Mouse (Mus musculus): ENCODE results near the gene Kctd20. TPM values are rescaled to one million over a fixed set of nuclear protein-coding genes. Genes with fewer than 3 reads are reported as not detected.
A peak's percentile ranks its signal among the peaks of the same experiment; 100 is the strongest.

Gene Kctd20
- total RNA-seq, 2 experiments from 2014 or later = 33.4 to 39.8 TPM

DNA sequence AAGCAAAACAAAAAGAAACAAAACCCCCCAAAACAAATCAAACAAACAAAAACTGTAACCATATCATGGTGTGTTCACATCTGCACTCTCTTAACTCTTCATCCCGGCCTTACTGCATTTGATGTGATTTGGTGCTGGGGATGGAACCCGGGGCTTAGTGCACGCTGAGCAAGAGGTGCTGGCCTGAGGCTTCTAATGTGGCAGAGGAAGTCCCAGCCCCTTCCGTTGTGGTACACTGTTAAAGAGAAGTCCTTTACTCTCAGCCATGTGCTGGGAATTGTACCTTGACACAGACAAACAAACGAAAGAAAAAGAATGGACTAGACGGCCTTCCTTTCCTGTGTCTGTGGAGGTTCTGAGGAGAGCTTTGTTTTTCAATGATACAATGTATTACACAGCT is 29.7 kb upstream of the Kctd20 start:
- no peak for TF ChIP-seq CTCF (IDR thresholded peaks at IDR 0.05)
- DNase-seq = no peak
- no peak overlapping the region for H3K4me3 ChIP-seq
- intact Hi-C loops (cut with DNase I) = no loop called here
- H3K27ac ChIP-seq = no peak overlapping the region

DNA sequence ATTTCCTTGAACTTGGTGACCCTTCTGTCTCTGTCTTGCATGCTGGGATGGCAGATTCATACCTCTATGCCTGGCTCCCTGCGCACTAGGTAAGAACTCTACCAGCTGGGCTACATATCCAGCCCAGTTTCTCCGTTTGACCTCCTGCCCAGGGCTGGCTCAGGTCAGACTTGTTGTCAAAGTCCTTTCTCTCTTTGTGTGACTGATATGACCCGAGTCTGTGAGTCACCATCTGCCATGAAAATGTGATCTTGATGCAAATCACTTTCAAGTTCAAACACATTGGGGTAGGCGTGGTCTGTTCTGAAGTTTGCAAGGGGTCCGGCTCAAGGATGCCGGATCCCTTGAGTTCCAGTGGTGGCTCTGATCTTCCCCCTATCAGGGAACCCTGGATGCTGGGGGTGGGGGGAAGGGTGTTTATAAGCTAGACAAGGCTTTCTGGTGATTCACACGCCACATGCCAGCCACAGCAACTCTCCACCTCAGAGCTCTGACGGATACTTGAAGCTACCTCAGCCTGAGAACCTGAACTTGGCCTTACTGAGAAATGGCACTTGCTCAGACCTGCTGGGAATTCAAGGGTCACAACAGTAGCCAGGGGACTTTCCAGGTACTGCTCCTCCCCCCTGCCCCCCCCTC is 26.7 kb upstream of the Kctd20 start:
- H3K27ac ChIP-seq = no peak overlapping the region
- intact Hi-C loops (cut with DNase I) = loop anchor here (2.0 kb wide), 1 partner anchor 162 kb away; no protein-coding TSS in a partner anchor
- no peak for DNase-seq
- TF ChIP-seq CTCF (IDR thresholded peaks at IDR 0.05) = no peak
- H3K4me3 ChIP-seq = no peak overlapping the region

DNA sequence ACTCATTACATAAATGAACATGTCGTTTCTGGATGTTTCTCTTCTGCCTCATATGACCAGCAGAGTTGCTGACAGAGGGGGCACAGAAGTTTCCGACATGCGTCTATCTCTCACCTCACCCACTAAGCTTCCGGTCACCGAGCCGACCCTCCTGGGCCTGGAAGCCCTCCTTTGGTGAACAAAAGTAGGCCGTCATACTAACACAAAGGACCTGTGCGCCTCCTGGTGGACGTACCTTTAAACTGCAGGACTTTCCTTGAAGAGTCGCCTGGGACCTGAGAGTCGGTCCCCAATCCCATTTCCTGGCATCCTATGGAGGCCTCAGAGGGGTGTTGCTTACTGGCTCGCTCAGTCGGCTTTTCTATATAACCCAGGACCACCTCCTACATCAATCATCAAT is 25.4 kb upstream of the Kctd20 start:
- intact Hi-C loops (cut with DNase I) = loop anchor here (2.0 kb wide), 3 partner anchors 22 to 236 kb away; partner anchors contain the start of genes Mapk14 and Slc26a8
- peak overlapping the region; percentile 50 for H3K27ac ChIP-seq
- TF ChIP-seq CTCF (IDR thresholded peaks at IDR 0.05) = peak; percentile 92
- peak overlapping the region; percentile 38 for H3K4me3 ChIP-seq
- DNase-seq = peak; percentile 79

DNA sequence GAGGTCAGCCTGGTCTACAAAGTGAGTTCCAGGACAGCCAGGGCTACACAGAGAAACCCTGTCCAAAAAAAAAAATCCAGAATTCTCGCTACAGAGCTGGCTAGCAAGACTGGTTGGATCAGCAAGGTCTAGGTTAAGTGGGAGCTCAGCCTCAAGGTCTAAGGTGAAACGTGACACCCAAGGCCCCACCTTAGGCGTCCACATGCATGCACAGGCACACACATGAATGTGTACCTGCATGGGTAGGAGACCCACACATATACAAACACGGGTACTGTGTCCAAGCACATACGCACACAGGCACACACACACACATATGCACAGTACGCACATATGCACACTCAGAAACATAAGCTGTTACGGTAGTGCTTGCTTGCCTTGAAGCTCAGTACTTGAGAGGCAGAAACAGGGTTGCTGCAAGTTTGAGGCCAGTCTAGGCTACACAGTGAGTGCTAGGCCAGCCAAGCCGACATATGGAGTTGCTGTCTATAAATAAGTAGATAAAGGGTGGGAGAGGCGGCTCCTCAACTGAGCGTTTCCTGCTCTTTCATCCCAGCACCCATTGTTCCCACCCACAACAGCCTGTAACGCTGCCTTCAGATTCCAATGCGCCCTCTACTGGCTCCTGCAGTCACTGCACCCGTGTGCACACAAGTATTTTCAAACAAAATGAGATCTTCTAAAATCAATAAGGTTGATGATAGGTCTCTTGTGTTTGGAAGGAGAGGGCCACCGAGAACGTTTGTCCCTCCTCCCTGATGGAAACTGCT is 24.7 kb upstream of the Kctd20 start:
- no peak overlapping the region for H3K4me3 ChIP-seq
- intact Hi-C loops (cut with DNase I) = loop anchor here (2.0 kb wide), 3 partner anchors 22 to 236 kb away; partner anchors contain the start of genes Mapk14 and Slc26a8
- DNase-seq = peak; percentile 63
- peak; percentile 88 for TF ChIP-seq CTCF (IDR thresholded peaks at IDR 0.05)
- H3K27ac ChIP-seq = peak overlapping the region; percentile 25

DNA sequence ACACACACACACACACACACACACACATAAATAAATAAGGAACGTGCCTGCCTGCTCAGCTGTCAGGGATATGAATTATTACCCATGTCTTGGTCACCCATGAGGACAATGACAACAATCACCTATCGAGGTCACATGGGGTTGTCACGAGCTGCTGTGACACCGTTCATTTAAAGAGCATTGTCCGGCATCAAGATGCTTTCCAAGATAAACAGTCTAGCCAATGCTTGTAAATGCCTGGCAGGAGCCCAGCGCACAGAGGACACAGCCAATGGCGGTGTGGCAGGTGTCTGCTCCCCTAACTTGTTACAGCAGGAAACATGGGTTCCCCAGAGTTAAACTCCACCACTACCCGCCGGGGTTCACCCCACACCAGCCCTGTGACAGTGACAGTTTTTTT is 23.7 kb upstream of the Kctd20 start:
- H3K4me3 ChIP-seq = no peak overlapping the region
- no peak for DNase-seq
- TF ChIP-seq CTCF (IDR thresholded peaks at IDR 0.05) = no peak
- H3K27ac ChIP-seq = no peak overlapping the region
- intact Hi-C loops (cut with DNase I) = no loop called here

DNA sequence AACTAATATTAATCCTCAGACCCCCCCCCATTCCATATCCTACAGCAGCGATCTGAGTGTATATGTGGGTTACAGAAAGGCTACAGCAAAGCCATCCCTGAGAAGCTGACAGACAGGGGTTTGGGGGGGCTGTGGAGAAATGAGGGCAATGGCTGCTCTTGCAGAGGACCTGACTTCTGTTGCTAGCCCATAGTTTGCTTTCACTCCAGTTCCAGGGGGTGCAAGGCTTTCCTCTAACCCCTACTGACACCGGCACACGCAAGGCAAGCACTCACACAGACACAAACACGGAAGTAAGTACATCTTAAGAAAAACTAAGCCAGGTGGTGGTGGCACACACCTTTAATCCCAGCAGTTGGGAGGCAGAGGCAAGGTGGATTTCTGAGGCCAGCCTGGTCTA is 22.4 kb upstream of the Kctd20 start:
- Histone ChIP-seq H3K27ac (peak overlapping the region; percentile 92), H3K4me3 (no peak overlapping the region)
- intact Hi-C loops (cut with DNase I) = no loop called here
- no peak for TF ChIP-seq CTCF (IDR thresholded peaks at IDR 0.05)
- no peak for DNase-seq

DNA sequence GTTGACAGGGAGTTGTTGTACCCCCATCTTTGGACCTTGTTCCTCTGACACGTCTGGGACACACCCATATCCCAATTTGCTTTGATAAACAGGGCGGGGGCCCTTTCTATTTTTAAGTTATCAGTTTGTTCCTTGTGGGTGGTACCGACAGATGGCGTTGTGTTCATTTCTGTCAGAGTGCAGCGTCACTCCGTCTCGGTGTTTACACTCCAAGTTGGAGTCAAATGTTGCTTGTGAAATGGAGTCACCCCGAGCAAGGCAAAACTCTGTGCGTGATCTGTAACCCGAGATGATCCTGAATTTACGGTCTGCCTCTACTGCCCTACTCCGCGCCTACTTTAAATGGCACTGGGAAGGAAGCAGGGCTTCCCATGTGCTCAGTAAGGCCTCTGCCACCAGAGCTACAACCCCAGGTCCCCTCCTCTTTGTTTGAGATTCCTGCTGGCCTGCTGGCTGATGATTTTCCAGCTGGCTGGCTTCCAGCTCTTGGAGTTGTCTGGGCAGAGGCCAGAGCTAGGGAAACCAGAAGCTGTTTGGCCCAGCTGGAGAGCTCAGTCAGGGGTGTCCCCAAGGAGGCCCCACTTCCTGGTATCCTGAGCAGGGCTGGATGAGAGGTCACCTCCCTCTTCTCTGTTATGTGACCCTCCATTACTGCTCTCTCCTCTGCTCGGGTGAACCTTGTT is 21.2 kb upstream of the Kctd20 start:
- intact Hi-C loops (cut with DNase I) = no loop called here
- peak; percentile 91 for DNase-seq
- peak overlapping the region; percentile 51 for H3K4me3 ChIP-seq
- peak overlapping the region; percentile 92 for H3K27ac ChIP-seq
- TF ChIP-seq CTCF (IDR thresholded peaks at IDR 0.05) = peak; percentile 68

DNA sequence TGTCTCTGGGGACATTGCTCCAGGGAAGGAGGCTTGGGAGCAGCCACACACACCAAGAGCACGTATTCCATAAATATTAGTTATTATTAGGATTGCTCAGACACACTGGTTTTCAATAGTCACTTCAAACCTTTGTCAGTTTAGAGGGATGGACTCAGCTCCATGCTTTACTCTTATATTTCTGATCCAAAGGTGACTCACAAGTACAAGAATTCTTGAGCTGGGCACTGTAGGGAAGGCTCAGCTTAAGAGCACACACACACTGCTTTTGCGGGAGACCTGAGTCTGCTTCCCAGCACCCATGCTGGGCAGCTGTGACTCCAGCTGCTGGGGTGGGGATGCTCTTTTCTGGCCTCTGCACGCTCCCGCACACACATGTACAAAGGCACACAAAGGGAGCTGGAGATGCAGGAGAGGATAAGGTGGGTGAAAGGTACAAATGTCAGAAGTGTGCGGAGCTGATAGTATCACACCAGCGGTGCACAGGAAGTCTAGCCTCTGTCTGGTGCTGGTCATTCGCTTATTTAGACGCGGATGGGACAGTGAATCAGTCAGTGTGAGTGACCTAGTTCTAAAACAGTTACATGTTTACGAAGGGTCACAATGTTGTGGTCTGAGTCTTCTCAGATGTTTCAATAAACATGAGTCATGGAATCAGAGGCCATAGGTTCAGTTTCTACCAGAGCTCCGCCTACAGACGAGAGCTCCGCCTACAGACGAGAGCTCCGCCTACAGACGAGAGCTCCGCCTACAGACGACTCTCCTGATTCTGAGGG is 20.1 kb upstream of the Kctd20 start:
- intact Hi-C loops (cut with DNase I) = no loop called here

DNA sequence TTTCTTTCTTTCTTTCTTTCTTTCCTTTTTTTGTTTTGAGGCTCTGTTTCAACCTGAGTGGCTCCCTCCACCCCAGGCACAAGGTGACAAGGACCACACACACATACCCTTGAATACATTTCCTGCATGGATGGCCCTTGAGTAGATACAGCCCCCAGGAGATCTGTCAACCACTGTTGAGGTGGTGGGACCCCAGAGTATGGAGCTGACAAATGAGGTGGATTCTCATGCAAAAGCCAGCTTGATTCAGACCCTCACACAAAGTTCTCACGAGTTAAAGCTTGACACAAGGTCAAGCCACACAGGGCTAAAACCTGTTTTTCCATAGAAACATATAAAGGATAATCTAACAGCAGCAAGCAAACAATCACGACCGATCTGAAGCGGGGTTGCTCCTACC is 19.5 kb upstream of the Kctd20 start:
- DNase-seq = no peak
- intact Hi-C loops (cut with DNase I) = no loop called here
- Histone ChIP-seq H3K27ac (peak overlapping the region; percentile 92), H3K4me3 (no peak overlapping the region)
- no peak for TF ChIP-seq CTCF (IDR thresholded peaks at IDR 0.05)

More for the DNA sequence above, 20.1 kb upstream of the Kctd20 start:
- H3K27ac ChIP-seq = peak overlapping the region; percentile 92
- no peak overlapping the region for H3K4me3 ChIP-seq
- no peak for DNase-seq
- TF ChIP-seq CTCF (IDR thresholded peaks at IDR 0.05) = no peak

DNA sequence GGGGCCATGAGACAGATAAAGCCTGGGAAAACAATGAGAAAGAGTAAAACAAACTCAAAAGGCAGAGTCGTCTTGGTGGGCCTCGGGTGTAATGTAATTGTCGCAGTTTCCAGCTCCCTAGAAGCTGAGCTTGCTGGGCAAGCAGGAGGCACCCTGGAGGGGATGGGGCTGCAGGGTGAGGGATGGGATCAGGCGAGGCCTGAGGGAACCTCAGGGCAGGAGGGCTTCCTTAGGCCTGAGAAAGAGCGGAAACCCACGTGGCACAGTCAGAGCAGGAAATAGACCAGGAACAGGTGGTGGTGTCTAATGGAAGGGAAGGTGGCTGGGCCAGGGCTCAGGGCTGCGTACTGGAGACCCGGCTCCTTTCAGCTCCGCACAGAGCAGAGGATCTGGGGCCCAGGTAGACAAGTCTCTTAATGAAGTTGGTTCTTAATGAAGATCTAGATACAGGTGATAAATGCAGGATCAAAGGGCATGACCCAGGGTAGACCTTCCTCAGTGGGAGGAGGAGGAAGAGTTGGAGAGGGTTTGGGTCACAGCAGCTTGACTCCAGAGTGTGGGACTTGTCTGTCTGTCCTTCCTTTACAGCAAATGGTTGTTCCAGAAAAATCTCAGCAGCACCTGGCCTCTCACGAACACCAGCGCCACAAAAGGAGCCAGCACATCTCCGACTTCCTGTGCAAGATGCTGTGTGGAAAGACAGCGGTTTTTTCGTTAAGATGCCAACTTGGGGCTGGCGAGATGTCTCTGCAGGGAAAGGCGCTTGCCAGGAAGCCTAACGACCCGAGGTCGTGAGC is 17.4 kb upstream of the Kctd20 start:
- no peak for DNase-seq
- TF ChIP-seq CTCF (IDR thresholded peaks at IDR 0.05) = no peak
- Histone ChIP-seq H3K27ac (peak overlapping the region; percentile 8; the same call in 1 of the 2 replicates), H3K4me3 (no peak overlapping the region)
- intact Hi-C loops (cut with DNase I) = no loop called here

DNA sequence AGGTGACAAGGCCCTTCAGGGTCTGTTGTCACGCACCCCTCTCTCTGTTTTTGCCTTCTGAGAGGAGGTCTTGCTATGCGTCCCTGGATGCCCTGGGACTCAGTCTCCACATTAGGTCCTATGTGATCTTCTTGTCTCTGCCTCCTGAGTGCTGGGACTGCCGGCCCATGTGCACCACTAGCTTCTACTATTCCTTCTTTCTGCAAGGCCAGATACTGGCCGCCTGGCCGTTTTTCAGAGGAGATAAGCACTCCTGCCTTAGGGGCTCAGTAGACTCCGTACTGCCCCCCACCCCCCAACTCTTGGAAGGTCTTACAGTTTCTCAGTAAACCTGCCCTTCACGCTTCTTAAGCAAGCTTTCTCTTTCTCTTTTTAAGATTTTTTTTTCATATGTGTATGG is 15.6 kb upstream of the Kctd20 start:
- no peak for DNase-seq
- Histone ChIP-seq H3K4me3 (no peak overlapping the region), H3K27ac (no peak overlapping the region)
- TF ChIP-seq CTCF (IDR thresholded peaks at IDR 0.05) = no peak
- intact Hi-C loops (cut with DNase I) = no loop called here
